Mouse (Mus musculus) G1E (cell line): Measurements from ENCODE around the gene Krt76. TPM values are rescaled to one million over a fixed set of nuclear protein-coding genes. Genes with fewer than 3 reads are reported as not detected.

ENCODE experiments used
- ATAC-seq: 2 replicates; pipeline ENCODE4 v1.8.0; 2016; ENCODE audit warnings: mild to moderate bottlenecking; ENCODE audit not compliant: insufficient number of reproducible peaks, poor library complexity, low FRiP score, severe bottlenecking; ENCODE audit errors: extremely low read depth
- DNase-seq: peaks from one replicate; pipeline ENCODE4 v3.0.0; 2012; ENCODE audit warnings: low spot score
- H3K27me3 ChIP-seq: 2 replicates; pipeline ENCODE4 v1.6.1; 2012; ENCODE audit warnings: mild to moderate bottlenecking, low read length, inconsistent platforms; ENCODE audit not compliant: insufficient read depth
- H3K36me3 ChIP-seq: replicated peaks from 2 replicates; pipeline ENCODE3; 2012; ENCODE audit warnings: mild to moderate bottlenecking, inconsistent platforms
- H3K4me1 ChIP-seq: 2 replicates; pipeline ENCODE4 v1.6.1; 2012; ENCODE audit warnings: low read depth, low read length, inconsistent platforms, mixed read lengths; ENCODE audit not compliant: insufficient read depth
- H3K4me3 ChIP-seq: 2 replicates; pipeline ENCODE4 v1.5.1; 2012; ENCODE audit warnings: low read depth, mild to moderate bottlenecking, inconsistent platforms, low read length, moderate library complexity, mixed read lengths
- H3K9me3 ChIP-seq: replicated peaks from 2 replicates; pipeline ENCODE4 v1.6.1; 2012; ENCODE audit warnings: inconsistent platforms
- CTCF ChIP-seq: IDR thresholded peaks from 2 replicates; pipeline ENCODE4 v1.5.1; 2012; ENCODE audit warnings: low read depth, low read length, inconsistent platforms, mixed read lengths
- GATA1 ChIP-seq: IDR thresholded peaks from 2 replicates; pipeline ENCODE4 v1.6.1; 2012; ENCODE audit warnings: borderline replicate concordance, low read length, inconsistent platforms, mixed read lengths
- GATA2 ChIP-seq: IDR thresholded peaks from 2 replicates; pipeline ENCODE4 v1.6.1; 2012; ENCODE audit warnings: low read depth, low read length, inconsistent platforms, borderline replicate concordance
- POLR2AphosphoS5 ChIP-seq: IDR thresholded peaks from 2 replicates; pipeline ENCODE4 v1.6.1; 2012; ENCODE audit warnings: low read depth, low read length, inconsistent platforms; ENCODE audit not compliant: insufficient replicate concordance
- TAL1 ChIP-seq: conservative IDR thresholded peaks from 2 replicates; pipeline ENCODE4 v1.6.1; 2012; ENCODE audit warnings: low read depth, low read length, inconsistent platforms, mixed read lengths
- polyA plus RNA-seq: library from polyadenylated mRNA; stranded (reverse); fragments of >175 nt; gene quantifications from 2 replicates; pipeline ENCODE4 v1.2.3, GENCODE M21; 2012
- total RNA-seq, 2 experiments: library from RNA; stranded (forward) in 1 of 2; stranded (reverse) in 1 of 2; fragments of 200-1000 nt in 1 of 2; fragments of >200 nt in 1 of 2; fragmentation: Nextera tagmentation in 1 of 2; gene quantifications; 2 replicates each; pipeline ENCODE4 v1.2.3; 2014 to 2017

Krt76 gene
- total and polyA plus RNA-seq, 3 experiments, result 0.05 TPM; not detected in 2

DNA sequence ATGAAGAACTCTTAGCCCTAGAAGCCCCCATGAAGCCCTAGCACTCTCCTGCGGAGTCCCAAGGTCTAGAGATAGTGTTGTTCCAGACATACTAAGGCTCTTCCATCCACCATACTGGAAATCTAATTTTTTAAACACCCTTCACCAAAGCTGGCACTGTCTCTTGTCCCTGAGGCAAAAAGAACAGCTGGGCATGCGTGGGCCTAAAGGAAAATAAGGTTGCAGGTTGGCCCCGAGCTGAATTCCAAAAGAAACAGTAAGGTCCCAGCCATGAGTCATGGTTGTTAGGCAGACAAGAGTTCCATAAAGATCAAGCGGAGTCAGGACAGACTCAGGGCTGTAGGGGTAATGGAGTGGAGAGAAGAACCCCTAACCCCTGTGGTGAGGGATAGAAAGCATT, 19.5 kb downstream of the Krt76 start:
- peaks cover 14% of the 10 kb centered on the region for H3K9me3 ChIP-seq
- H3K27me3 ChIP-seq, result no peaks in the 10 kb centered on the region
- no peak for TF ChIP-seq GATA2
- no peak for TF ChIP-seq TAL1
- no peak for TF ChIP-seq GATA1
- TF ChIP-seq CTCF, result no peak
- TF ChIP-seq POLR2AphosphoS5, result no peak
- H3K4me1 ChIP-seq, result no peaks in the 10 kb centered on the region
- no peak overlapping the region for H3K4me3 ChIP-seq
- H3K36me3 ChIP-seq, result no peaks in the 10 kb centered on the region
- ATAC-seq, result no peak
- no peak for DNase-seq

DNA sequence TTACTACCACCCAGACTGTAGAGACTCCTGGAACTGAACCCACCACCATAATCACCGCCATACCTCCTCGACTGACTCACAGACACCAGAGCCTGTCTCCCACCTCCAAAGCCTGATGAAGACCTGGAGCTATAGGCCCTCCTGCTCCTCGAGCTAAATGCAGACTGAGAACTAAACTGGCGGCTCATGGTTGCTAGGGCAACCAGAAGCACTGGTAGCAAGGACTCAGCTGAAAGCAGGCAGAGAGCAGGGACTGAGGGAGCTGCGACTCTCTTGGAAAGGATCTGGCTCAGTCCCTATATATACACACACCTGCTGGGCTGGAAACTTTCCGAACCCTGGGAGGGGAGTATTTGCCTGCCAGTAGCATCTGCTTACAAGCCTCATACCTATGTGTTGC, 23.3 kb downstream of the Krt76 start, which contains the start of gene Krt77:
Krt77 (minus strand) TSS at position 275 of the 400 bp plus-strand sequence.
- ATAC-seq (no peak), DNase-seq (no peak)
- H3K9me3 ChIP-seq, result peaks cover 15% of the 10 kb centered on the region
- no peaks in the 10 kb centered on the region for H3K36me3 ChIP-seq
- no peaks in the 10 kb centered on the region for H3K4me1 ChIP-seq
- H3K27me3 ChIP-seq, result no peaks in the 10 kb centered on the region
- no peak within 1 kb of the TSS for H3K4me3 ChIP-seq
- TF ChIP-seq POLR2AphosphoS5 (no peak), GATA2 (no peak), GATA1 (no peak), CTCF (no peak), TAL1 (no peak)

DNA sequence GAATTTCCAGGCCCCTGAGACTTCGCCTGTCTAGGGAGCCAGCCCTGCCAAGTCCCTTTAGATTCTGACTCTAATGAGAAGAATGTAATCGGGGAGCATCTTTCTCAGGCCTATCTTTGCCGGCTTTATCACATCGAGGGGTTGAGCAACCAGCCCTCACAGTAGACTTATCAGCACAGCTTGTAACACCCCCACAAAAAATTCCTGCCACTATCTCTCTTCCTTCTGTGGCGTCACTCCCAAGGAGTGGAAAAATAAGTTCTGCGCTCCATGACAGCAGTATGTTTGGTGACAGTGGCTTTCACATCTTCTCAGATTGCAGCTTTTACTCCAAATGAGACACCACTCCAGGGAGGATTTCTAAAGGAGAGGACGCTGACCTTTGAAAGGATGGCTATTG, 26.0 kb downstream of the Krt76 start:
- no peak for TF ChIP-seq GATA1
- TF ChIP-seq POLR2AphosphoS5, result no peak
- no peak for TF ChIP-seq TAL1
- no peak for TF ChIP-seq CTCF
- no peak for TF ChIP-seq GATA2
- Histone ChIP-seq H3K27me3 (no peaks in the 10 kb centered on the region), H3K4me1 (no peaks in the 10 kb centered on the region), H3K36me3 (no peaks in the 10 kb centered on the region), H3K4me3 (no peak overlapping the region), H3K9me3 (peaks cover 10% of the 10 kb centered on the region)
- no peak for ATAC-seq
- DNase-seq, result no peak

DNA sequence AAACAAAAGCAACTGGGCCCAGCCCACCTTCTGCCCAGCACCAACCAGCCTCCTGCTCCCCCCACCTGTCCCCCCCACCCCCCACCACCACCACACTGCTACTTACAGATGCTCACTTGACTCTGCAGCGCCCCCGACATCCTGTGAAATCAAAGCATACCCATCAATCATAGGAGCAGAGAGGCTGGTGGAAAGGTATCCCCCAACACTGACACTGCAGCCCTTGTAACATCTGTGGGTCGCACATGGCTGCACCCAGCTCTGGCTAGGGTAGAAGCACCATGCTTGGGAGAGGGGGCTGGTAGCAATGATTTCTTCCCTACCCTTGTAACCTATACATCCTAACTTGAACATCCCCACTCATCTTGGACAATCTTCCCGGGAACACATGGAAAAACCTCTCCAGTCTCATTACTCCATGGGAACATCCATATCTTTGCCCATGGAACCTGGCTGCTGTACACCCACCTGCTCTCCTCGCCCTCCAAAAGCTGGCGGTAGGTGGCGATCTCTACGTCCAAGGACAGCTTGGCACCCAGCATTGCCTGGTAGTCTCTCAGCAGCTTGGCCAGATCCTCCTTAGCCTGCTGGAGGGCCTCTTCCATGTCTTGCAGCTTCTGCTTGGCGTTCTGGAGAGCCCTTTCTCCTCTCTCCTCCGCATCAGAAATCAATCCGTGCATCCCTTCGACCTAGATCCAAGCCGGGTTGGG, 32.1 kb downstream of the Krt76 start:
- Histone ChIP-seq H3K36me3 (no peaks in the 10 kb centered on the region), H3K27me3 (no peaks in the 10 kb centered on the region), H3K9me3 (peaks cover 25% of the 10 kb centered on the region), H3K4me1 (no peaks in the 10 kb centered on the region), H3K4me3 (no peak overlapping the region)
- TF ChIP-seq CTCF, result no peak
- no peak for TF ChIP-seq GATA2
- TF ChIP-seq TAL1, result no peak
- no peak for TF ChIP-seq GATA1
- TF ChIP-seq POLR2AphosphoS5, result no peak
- ATAC-seq (no peak), DNase-seq (no peak)

DNA sequence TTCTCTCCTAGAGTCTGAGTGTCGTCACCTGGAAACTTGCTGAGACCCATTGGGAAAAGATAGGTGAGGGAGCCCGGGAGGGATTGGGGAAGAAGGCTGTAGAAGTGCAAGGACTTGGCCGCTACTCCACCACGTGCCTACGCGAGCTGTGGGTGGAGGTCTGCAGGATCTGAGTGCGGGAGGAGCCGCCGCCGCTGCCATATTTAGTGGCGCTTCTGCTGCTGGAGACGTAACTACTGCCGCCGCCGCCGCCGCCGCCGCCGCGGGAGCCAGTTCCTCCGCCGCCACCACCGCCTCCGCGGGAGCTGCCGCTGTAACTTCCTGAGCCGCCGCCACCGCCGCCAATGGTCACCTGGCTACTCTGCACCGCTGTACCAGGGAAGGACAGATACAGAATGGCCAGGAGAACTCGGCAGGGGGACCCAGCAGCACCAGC, 33.0 kb downstream of the Krt76 start:
- no peaks in the 10 kb centered on the region for H3K27me3 ChIP-seq
- ATAC-seq (no peak), DNase-seq (no peak)
- no peak overlapping the region for H3K4me3 ChIP-seq
- peaks cover 22% of the 10 kb centered on the region for H3K9me3 ChIP-seq
- H3K4me1 ChIP-seq, result no peaks in the 10 kb centered on the region
- no peaks in the 10 kb centered on the region for H3K36me3 ChIP-seq
- TF ChIP-seq GATA2, result no peak
- TF ChIP-seq POLR2AphosphoS5, result no peak
- TF ChIP-seq GATA1, result no peak
- TF ChIP-seq TAL1, result no peak

DNA sequence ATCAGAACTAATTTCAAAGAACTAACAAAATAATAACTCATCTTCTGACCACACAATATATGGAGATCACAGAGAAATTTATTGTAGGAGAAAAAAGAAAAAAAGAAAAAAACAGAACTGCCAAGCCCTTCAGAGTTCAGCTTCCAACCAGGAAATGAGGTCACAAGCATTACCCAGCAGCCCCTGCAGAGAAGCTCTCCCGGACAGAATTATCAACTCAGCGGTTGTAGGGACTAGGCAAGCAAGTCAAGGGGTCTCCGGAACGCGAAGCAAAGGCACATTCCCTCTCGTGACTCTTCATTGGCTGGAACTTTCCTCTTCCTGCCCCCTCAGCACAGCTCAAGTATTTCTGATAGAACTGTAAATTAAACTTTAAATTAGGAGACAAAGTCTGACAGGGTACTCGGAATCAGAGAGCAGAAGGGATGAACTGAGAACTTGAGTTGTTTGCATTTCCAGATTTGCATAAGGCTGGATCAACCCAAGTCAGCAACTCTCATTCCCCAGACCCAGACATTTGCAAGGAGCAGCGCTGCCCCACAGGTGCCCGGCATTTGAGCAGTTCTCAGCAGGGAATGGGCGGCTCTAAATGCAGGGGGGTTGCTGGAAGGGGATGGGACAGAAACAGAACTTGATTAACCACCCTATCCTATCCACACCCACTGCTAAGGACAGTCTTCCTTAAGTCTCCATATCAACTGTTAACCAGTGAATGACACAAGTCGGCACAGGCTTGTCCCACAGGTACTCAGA, 33.9 kb downstream of the Krt76 start:
- H3K27me3 ChIP-seq, result no peaks in the 10 kb centered on the region
- no peak for ATAC-seq

More for the DNA sequence above, 33.9 kb downstream of the Krt76 start:
- DNase-seq, result no peak
- Histone ChIP-seq H3K4me3 (no peak overlapping the region), H3K4me1 (no peaks in the 10 kb centered on the region), H3K36me3 (no peaks in the 10 kb centered on the region), H3K9me3 (peaks cover 27% of the 10 kb centered on the region)
- no peak for TF ChIP-seq GATA2
- no peak for TF ChIP-seq GATA1
- TF ChIP-seq POLR2AphosphoS5, result no peak
- no peak for TF ChIP-seq CTCF
- TF ChIP-seq TAL1, result no peak
